Mouse (Mus musculus) liver, embryonic 14.5 days (tissue): ENCODE measurements around the gene Alb. TPM values are rescaled to one million over a fixed set of nuclear protein-coding genes. Genes with fewer than 3 reads are reported as not detected.

Source experiments
- ATAC-seq: fragments of 200-750 bp; cut with Nextera tagmentation; 2 replicates; pipeline ENCODE4 v1.8.0; 2017; ENCODE audit warnings: moderate number of reproducible peaks, mild to moderate bottlenecking, moderate library complexity; ENCODE audit not compliant: insufficient read depth
- DNase-seq, 3 experiments: peaks; one replicate each; pipeline ENCODE4 v3.0.0-alpha.2; 2012 to 2013; ENCODE audit warnings: low read depth in 3 of 3, low spot score in 3 of 3
- H3K27ac ChIP-seq: fragments of 300-500 bp; sonication (generic); 2 replicates; pipeline ENCODE4 v1.5.1; 2014; ENCODE audit warnings: moderate library complexity, mild to moderate bottlenecking, control low read depth, inconsistent platforms
- H3K27me3 ChIP-seq: fragments of 300-500 bp; sonication (generic); 2 replicates; pipeline ENCODE4 v1.6.1; 2014; ENCODE audit warnings: mild to moderate bottlenecking, low read length, moderate library complexity; ENCODE audit not compliant: control insufficient read depth, insufficient read depth
- H3K36me3 ChIP-seq: fragments of 300-500 bp; sonication (generic); replicated peaks from 2 replicates; pipeline ENCODE4 v1.6.1; 2014; ENCODE audit warnings: low read depth; ENCODE audit not compliant: control insufficient read depth, insufficient read depth
- H3K4me1 ChIP-seq, 2 experiments: fragments of 200-500 bp in 1 of 2; fragments of 300-500 bp in 1 of 2; sonication (generic) in 1 of 2; replicated peaks; 2 replicates each; pipeline ENCODE4 v1.6.1; 2012 to 2014; ENCODE audit warnings: antibody characterized with exemption in 1 of 2, inconsistent platforms in 1 of 2, low read length in 1 of 2; ENCODE audit not compliant: control insufficient read depth in 2 of 2, insufficient read depth in 2 of 2
- H3K4me2 ChIP-seq: fragments of 300-500 bp; sonication (generic); 2 replicates; pipeline ENCODE4 v1.6.1; 2014; ENCODE audit warnings: low read depth, mild to moderate bottlenecking, control low read depth, moderate library complexity
- H3K4me3 ChIP-seq, 2 experiments: fragments of 200-500 bp in 1 of 2; fragments of 300-500 bp in 1 of 2; sonication (generic) in 1 of 2; 2 replicates each; pipeline ENCODE4 v1.5.1; 2012 to 2014; ENCODE audit warnings: low read depth in 2 of 2, low read length in 2 of 2, mild to moderate bottlenecking in 2 of 2, control low read depth in 1 of 2, inconsistent platforms in 1 of 2, moderate library complexity in 1 of 2; ENCODE audit not compliant: insufficient read depth in 1 of 2
- H3K9ac ChIP-seq: fragments of 300-500 bp; sonication (generic); replicated peaks from 2 replicates; pipeline ENCODE4 v1.6.1; 2014; ENCODE audit warnings: mild to moderate bottlenecking, control low read depth, moderate library complexity
- H3K9me3 ChIP-seq: fragments of 300-500 bp; sonication (generic); 2 replicates; pipeline ENCODE4 v1.6.1; 2016; ENCODE audit warnings: low read length, mixed read lengths; ENCODE audit not compliant: control insufficient read depth
- CTCF ChIP-seq: IDR thresholded peaks from 2 replicates; pipeline ENCODE4 v1.5.1; 2016; ENCODE audit warnings: antibody characterized with exemption, low read depth, control low read depth
- EP300 ChIP-seq: IDR thresholded peaks from 2 replicates; pipeline ENCODE4 v1.6.1; 2016; ENCODE audit warnings: antibody characterized with exemption, low read depth
- WGBS: fragments of 180-500 bp; shearing (Covaris S2); extraction: QIAGEN DNeasy Blood & Tissue Kit; methylation state at CpG from one replicate; pipeline ENCODE4 v1.1.7; 2014; ENCODE audit not compliant: insufficient replicate concordance; 5-methylcytosine and 5-hydroxymethylcytosine counted together
- polyA plus RNA-seq, 2 experiments: library from polyadenylated mRNA; depleted of rRNA in 1 of 2; stranded (reverse) in 1 of 2; unstranded in 1 of 2; fragments of >200 nt; fragmentation: Nextera tagmentation in 1 of 2; extraction: Ambion mirVana in 1 of 2; gene quantifications; 2 replicates each; pipeline versions ENCODE4 v1.2.1 to v1.2.3; 2012 to 2014

The Alb gene
- polyA plus RNA-seq, 2 experiments = 3,181 to 10,825 TPM

GRCm38 (mm10) chr5:90473902-90474301, 13.2 kb downstream of the Alb start:
- 61% methylated on average over 4 of the region's 4 CpGs for WGBS
- no peak for ATAC-seq

GRCm38 (mm10) chr5:90474369-90474768, 13.7 kb downstream of the Alb start:
- ATAC-seq = peak; percentile 11; the same call in 1 of the 2 replicates
- Histone ChIP-seq H3K9me3 (no peaks in the 10 kb centered on the region), H3K4me3 (no peak overlapping the region), H3K4me1 (no peaks in the 10 kb centered on the region), H3K9ac (no peak overlapping the region), H3K36me3 (no peaks in the 10 kb centered on the region), H3K27ac (no peak overlapping the region), H3K4me2 (no peak overlapping the region), H3K27me3 (no peaks in the 10 kb centered on the region)
- TF ChIP-seq CTCF (no peak), EP300 (no peak)
- no peak for DNase-seq
- 63% methylated on average over 5 of the region's 5 CpGs for WGBS

More at GRCm38 (mm10) chr5:90473902-90474301, 13.2 kb downstream of the Alb start:
- TF ChIP-seq CTCF (no peak), EP300 (no peak)
- Histone ChIP-seq H3K9me3 (no peaks in the 10 kb centered on the region), H3K4me1 (no peaks in the 10 kb centered on the region), H3K4me3 (no peak overlapping the region), H3K9ac (no peak overlapping the region), H3K4me2 (no peak overlapping the region), H3K27ac (no peak overlapping the region), H3K27me3 (no peaks in the 10 kb centered on the region), H3K36me3 (no peaks in the 10 kb centered on the region)
- DNase-seq = no peak

- ATAC-seq (no peak), DNase-seq (no peak)
- H3K27ac ChIP-seq = no peak overlapping the region
- H3K27me3 ChIP-seq = no peaks in the 10 kb centered on the region
- TF ChIP-seq EP300 (no peak), CTCF (no peak)
- WGBS = 76% methylated on average over 3 of the region's 3 CpGs
- H3K4me1 ChIP-seq = no peaks in the 10 kb centered on the region
- H3K4me2 ChIP-seq = no peak overlapping the region
- no peak overlapping the region for H3K4me3 ChIP-seq
- H3K9ac ChIP-seq = no peak overlapping the region
- H3K9me3 ChIP-seq = no peaks in the 10 kb centered on the region
- no peaks in the 10 kb centered on the region for H3K36me3 ChIP-seq
Observed at GRCm38 (mm10) chr5:90476741-90477140, 16.0 kb downstream of the Alb start.

GRCm38 (mm10) chr5:90477308-90478140, 16.8 kb downstream of the Alb start:
- Histone ChIP-seq H3K4me1 (no peaks in the 10 kb centered on the region), H3K9ac (no peak overlapping the region), H3K9me3 (no peaks in the 10 kb centered on the region), H3K36me3 (no peaks in the 10 kb centered on the region), H3K4me3 (no peak overlapping the region), H3K27me3 (no peaks in the 10 kb centered on the region), H3K4me2 (no peak overlapping the region), H3K27ac (no peak overlapping the region)
- DNase-seq (no peak), ATAC-seq (peak; percentile 32)
- WGBS = 39% methylated on average over 7 of the region's 7 CpGs
- TF ChIP-seq EP300 (no peak), CTCF (no peak)

GRCm38 (mm10) chr5:90478886-90479285, 18.2 kb downstream of the Alb start:
- WGBS = 18% methylated on average over 1 of the region's 1 CpGs
- H3K4me1 ChIP-seq = no peaks in the 10 kb centered on the region; a peak in 1 of 4 replicates
- no peak for DNase-seq
- TF ChIP-seq CTCF (no peak), EP300 (no peak)
- no peak for ATAC-seq
- no peaks in the 10 kb centered on the region for H3K36me3 ChIP-seq
- no peak overlapping the region for H3K9ac ChIP-seq
- H3K27ac ChIP-seq = no peak overlapping the region
- H3K27me3 ChIP-seq = no peaks in the 10 kb centered on the region
- H3K9me3 ChIP-seq = no peaks in the 10 kb centered on the region
- no peak overlapping the region for H3K4me3 ChIP-seq
- H3K4me2 ChIP-seq = no peak overlapping the region
